Mouse (Mus musculus) adrenal gland, postnatal 36 days (tissue): ENCODE data around the gene Mycbp2. TPM values are rescaled to one million over a fixed set of nuclear protein-coding genes. Genes with fewer than 3 reads are reported as not detected.

Experiments
- DNase-seq, 2 experiments: peaks; one replicate each; pipeline ENCODE4 v3.0.0; 2021; ENCODE audit warnings: mixed read lengths in 1 of 2
- total RNA-seq, 2 experiments: library from RNA; stranded (reverse); gene quantifications; 2 replicates each; pipeline ENCODE4 v1.2.3; 2021

Mycbp2 gene
- total RNA-seq, 2 experiments from 2014 or later, result 58.2 to 63.8 TPM

DNA sequence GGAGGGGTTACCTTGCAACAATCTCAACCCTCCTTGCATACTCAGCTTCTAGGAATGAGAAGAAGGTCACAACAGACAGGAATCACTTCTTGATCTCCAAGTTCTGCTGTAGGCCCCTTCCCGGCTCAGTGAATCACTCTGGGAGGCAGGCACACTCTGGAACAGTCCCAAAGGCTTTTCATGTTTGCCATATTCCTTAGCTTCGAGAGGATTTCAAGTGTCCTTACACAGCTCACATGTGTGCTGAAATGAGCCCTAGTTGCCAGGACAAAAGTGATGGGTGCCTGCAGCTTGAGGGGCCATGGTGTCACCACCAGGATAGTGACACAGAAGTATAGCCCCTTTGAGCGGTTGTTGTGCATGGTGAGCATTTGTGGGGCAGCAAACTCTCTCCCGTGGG is 273.9 kb downstream of the Mycbp2 start:
- no peak for DNase-seq

DNA sequence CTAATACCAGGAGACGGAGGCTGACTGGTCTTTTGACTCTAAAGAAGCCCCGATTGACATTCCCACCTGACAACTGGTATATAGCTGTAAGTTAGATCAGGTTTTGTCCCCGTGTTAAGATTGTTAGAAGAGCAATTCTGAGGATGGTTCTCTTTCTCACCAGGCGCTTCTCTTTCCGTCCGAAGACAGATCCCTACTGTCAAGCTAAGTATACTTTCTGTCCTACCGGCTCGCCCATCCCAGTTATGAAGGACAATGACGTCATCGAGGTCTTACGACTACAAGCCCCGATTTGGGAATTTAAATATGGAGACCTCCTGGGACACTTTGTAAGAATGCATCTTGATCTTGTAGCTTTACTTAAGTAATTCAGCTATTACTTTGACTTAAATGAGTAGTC is 275.1 kb downstream of the Mycbp2 start:
- DNase-seq, result no peak

DNA sequence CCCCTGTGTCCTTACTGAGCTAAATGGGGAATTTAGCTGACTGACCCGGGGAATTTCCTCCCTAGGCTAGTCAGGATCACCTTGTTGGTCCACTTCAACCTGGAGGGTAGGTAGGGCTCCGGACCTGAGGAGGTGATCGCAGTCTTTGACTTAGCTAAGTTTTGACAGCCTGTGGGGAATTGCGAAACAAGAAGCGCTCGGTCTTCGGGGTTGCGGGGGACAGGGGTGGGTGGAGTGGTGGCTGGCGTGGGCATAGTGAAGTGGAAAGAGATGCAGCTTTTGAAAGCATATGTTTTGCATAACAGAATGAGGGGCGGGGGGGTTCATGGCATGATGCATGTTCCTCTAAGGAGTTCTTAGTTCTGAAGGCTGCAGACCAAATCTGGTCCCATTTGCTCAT is 275.8 kb downstream of the Mycbp2 start:
- peak; percentile 21 to 27 for DNase-seq

DNA sequence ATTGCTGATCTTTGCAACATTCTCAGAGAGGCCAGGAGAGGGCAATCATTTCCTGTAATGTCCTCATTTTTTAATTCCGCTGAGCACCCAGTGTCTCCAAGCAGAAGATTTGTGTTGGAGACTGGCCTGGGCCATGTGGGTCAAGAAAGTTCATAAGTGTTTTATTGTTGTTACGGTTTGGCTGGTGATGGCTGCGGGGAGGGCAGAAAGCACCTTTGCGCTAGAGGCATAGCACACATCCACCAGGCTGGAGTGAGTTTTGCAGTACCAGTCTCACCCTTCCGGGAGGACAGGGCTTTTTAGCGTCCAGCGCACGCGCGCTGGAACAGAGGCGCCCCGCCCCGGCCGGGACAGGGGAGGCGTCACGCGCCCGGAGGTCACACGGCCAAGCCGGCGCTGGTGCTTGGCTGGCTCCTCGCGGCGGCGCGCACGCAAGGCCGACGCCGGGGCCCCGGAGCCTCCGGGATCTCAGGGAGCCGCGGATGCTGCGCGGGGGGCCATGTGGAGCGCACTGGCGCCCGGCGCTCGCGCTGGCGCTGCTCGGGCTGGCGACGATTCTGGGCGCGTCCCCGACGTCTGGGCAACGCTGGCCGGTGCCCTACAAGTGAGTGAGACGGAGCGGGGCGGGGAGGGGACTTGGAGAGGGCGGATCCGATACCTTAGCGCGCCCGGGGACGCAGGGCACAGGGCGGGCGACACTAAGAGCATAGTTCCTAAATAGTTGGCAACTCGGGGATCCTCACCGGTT is 276.6 kb downstream of the Mycbp2 start, which contains the start of gene Cln5:
Gene Cln5 (plus strand): TSS at position 353 of the 748 bp plus-strand sequence.
- peak; percentile 98 for DNase-seq

DNA sequence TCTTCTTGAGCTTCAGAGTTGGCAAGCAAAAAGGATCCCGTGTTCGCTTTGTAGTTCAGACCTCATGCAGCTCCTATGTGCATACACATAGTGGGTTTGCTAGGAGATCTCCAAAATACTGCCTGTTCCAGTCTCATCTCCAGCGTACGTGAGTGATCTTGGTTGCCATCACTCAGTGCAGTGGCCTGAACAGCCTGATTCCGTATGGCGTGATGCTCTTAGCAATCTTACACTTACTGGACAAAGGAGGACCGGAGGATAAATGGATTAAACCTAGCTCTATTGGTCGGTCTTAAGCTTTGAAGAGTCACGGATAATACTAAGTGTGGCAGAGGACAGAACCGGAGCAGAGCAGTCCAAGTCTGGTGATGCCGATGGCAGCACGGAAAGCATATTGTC is 277.1 kb downstream of the Mycbp2 start:
- DNase-seq, result no peak

DNA sequence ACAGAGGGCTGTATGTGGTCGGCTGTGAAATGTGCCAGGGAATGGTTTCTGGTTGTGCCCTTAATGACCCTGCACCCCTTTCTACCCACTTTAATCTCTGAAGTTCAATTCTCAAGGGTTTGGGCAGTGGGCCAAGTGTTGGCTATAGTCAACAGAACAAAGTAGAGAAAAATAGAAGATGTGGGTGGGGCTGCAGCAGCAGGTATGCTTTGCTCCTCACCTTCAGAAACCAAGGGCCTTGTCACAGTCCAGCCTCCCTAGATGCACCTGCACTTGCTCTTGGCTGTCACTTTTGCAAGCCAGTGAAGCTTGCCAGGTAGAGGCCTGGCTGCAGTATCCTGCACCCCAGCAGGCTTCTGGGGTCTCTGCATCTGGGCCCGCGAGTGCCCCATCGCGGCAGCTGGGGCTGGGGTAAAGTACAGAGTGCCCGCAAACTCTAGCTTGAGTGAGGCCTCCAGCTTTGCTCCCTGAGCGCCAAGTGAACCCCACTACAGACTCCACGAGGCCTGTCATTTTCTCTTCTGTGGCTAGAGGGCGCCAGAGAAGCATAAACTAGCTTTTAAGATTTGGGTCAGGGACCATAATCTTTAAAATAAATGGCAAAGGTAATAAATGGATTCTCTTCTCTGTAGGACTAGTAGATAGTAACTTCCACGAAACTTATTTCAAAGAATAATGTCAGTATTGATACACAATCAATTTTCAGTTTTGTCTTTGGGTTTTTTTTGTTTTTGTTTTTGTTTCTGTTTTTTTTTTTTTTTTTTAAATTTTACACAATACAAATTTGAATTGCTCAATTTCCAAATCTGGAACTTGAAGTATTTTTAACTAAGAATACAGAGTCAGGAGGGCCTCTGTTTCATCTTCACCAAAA is 281.1 kb downstream of the Mycbp2 start:
- DNase-seq, result peak; percentile 78 to 82

Other genes starting within 250 kb of the Mycbp2 start
- 10 to 100 TPM; 73.4 to 75.6 TPM for gene Fbxl3, start 247.2 kb downstream of the Mycbp2 start, total RNA-seq
- under 1 TPM; 0.26 TPM for gene Scel, start 166.5 kb upstream of the Mycbp2 start, total RNA-seq